Mouse (Mus musculus) lung, postnatal 0 days (tissue): ENCODE measurements around the gene Gm10392.

Experiments used
- CTCF ChIP-seq: IDR thresholded peaks from 2 replicates; pipeline ENCODE4 v1.5.1; 2016; ENCODE audit warnings: antibody characterized with exemption, mild to moderate bottlenecking
- EP300 ChIP-seq: IDR thresholded peaks from 2 replicates; pipeline ENCODE4 v1.6.1; 2016; ENCODE audit warnings: antibody characterized with exemption, mild to moderate bottlenecking, control low read depth

DNA sequence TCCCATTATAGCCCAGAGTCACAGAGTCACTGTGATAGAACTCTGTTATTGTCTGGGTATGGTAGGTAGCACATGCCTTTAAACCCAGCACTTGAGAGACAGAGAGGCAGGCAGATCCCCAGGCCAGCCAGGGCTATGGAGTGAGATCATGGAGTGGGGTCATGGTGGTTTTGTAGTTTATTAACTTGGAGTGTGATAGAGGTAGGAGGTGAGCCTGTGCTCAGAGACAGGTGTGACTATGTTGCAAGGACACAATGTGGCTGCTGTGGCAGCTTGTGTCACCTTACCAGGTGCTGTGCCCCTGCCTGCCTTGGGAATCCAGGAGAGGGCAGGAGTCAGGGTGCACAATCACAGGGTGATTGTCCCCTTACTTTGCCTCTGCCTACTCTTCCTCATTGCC lies 23.5 kb downstream of the Gm10392 start:
- no peak for TF ChIP-seq CTCF
- TF ChIP-seq EP300: no peak
